Mouse (Mus musculus) small intestine, adult 10 weeks (tissue): ENCODE results near the gene Gpr165. TPM values are rescaled to one million over a fixed set of nuclear protein-coding genes. Genes with fewer than 3 reads are reported as not detected.

Experiments
- polyA plus RNA-seq: library from polyadenylated mRNA; stranded (reverse); fragments of 350-450 nt; fragmentation: Illumina TruSeq; extraction: RNeasy Lipid Tissue Mini Kit (QIAGEN cat#74804); gene quantifications from one replicate; pipeline ENCODE4 v1.2.3, GENCODE M21; 2014; ENCODE audit warnings: low replicate concordance

Gpr165 gene
- polyA plus RNA-seq = 0.26 TPM

DNA sequence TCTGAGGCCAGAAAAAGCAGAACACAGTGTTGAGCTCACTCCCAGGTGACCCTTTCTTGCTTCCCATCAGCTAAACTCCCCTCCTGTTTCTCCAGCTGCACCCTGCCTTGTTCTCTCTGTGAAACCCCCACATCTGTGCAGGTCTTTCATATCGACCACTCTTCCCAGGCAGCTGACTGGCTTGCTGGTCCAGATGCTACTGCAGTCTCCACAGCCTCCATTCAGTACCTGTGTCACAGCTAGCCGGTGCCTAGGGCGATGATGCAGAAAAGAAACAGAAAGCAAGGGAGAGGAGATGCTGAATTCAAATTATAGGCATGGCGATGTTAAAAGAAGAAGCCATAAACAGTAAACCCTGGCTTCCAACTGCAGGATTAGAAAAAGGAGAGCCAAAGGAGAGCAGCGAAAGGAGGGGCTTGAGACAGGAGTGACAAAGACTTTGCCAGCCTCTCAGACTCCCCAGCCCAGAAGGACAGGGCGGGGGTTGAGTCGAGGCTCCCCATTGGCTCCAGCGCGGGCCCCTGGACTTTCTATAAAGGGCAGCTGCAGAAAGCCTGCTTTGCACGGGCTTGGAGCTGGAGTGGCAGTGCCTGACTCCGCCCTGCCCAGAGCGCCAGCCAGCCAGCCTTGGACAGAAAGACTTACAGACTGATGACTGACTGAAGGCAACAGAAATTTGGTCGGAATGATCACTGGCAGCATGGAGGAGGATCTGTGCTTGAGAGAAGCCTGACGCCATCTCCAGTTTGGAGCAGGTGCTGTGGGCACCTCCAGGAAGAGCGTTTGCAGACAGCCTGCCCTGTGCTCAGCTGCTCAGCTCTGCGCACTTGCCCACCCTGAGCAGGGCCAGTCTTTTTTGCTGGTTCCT lies at the start of gene Gpr165:
Gene Gpr165 (plus strand): TSS at position 535 of the 868 bp plus-strand sequence.

